ENCODE assay signal across 8 mouse cellular contexts in the genomic region with DNA sequence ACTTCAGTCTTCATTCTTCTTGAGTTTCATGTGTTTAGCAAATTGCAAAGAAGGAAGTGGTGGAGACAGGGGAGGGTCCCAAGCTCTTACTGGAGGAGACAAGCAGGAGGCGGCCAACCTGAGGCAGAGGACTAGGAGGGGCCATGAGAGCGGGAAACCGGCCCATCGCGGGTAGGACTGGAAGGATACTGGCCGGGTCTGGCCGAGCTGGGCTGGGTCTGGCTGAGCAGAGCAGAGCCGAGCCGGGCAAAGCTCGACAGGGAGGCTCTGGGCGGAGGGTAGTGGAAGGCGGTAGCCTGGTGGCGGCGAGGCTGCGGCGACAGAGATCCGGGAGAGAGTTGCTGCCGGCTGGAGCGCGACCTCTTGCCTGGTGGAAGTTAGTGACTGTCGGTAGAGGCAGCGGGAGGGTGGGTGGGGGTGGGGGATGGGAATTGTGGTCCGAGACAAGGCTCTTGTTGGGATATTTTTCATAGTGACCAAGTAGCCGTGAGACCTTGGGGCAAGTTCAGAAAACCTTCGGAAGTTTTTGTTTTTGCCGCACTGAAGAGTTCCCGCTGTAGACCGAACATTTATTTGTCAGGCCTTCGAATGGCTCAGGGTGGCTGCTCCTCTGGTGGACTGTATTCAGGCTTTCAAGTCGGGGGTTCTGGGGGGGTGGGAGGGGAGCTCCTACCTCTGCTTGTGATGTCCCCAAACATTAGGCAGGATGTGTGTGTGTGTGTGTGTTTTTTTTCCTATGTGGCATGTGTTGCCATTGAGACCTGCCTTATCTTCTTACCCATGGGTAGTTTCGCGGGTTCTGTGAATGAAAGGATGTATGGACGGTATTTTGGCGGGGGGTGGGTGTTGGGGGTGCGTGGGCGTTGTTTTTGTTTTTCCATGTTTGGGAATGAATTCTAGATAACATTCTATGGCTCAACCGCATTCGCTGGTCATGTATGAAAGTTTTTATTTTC. TPM values are rescaled to one million over a fixed set of nuclear protein-coding genes. Genes with fewer than 3 reads are reported as not detected.
DNase-seq lines count a peak whose midpoint lies in the region; ATAC-seq lines count a peak whose summit lies in the region.

Gene Slc43a3, plus strand, starts transcription at position 106 of the 956 bp plus-strand sequence.

- H3K27me3 ChIP-seq in embryonic facial prominence, embryonic 11.5 days (ENCODE audit: control insufficient read depth, insufficient read depth, low read length), result no peaks in the 10 kb centered on the region

- WGBS in embryonic facial prominence, embryonic 11.5 days, result 22% methylated on average over 36 of the region's 38 CpGs

- peak within 1 kb of the TSS; percentile 72 for H3K9ac ChIP-seq in embryonic facial prominence, embryonic 11.5 days (replicated peaks; ENCODE audit: low read length)

- peak within 1 kb of the TSS; percentile 50 for H3K4me2 ChIP-seq in embryonic facial prominence, embryonic 11.5 days (ENCODE audit: low read depth, low read length)

- peak; percentile 37 to 46 for DNase-seq in right cerebral cortex, postnatal 10 days (ENCODE audit: low spot score in 2 of 2)
- DNase-seq in right cerebral cortex, adult 18-20 months, result no peak
- DNase-seq in embryonic facial prominence, embryonic 11.5 days (ENCODE audit: low spot score), result peak; percentile 76
- DNase-seq in heart, adult 9 months (ENCODE audit: low spot score in 2 of 2), result peak; percentile 92 to 96
- DNase-seq in kidney, adult 9 months, result peak; percentile 83
- DNase-seq in lung, postnatal 14 days, result peak; percentile 87
- peak; percentile 56 for DNase-seq in ovary, postnatal 14 days (ENCODE audit: low spot score)
- peak; percentile 69 for DNase-seq in urinary bladder, postnatal 25 days (ENCODE audit: low spot score)

- 0 out of 2 replicates have a peak within 1 kb of the TSS, but pooled peaks have one; percentile 36 for H3K27ac ChIP-seq in embryonic facial prominence, embryonic 11.5 days (replicated peaks; ENCODE audit: low read depth, low read length)

- no peaks in the 10 kb centered on the region for H3K36me3 ChIP-seq in embryonic facial prominence, embryonic 11.5 days (replicated peaks; ENCODE audit: control insufficient read depth, insufficient read depth, low read depth, low read length)

- no peaks in the 10 kb centered on the region for H3K9me3 ChIP-seq in embryonic facial prominence, embryonic 11.5 days (replicated peaks; ENCODE audit: control insufficient read depth, low read length)

- peak; percentile 94 for ATAC-seq in embryonic facial prominence, embryonic 11.5 days (replicated peaks; ENCODE audit: insufficient number of reproducible peaks, low FRiP score, low TSS enrichment, low read depth)

- H3K4me3 ChIP-seq in embryonic facial prominence, embryonic 11.5 days (ENCODE audit: low read depth, low read length), result peak within 1 kb of the TSS; percentile 48

- H3K4me1 ChIP-seq in embryonic facial prominence, embryonic 11.5 days (ENCODE audit: control insufficient read depth, insufficient read depth, low read length), result no peaks in the 10 kb centered on the region

RNA-seq across cellular contexts. Expression of gene Slc43a3, which starts in this region (rescaled TPM):
- 37.2 and 38.9 TPM in 2 replicates for polyA plus RNA-seq in embryonic facial prominence, embryonic 11.5 days (2014; fragmentation: Nextera tagmentation; extraction: Ambion mirVana)
